Mouse (Mus musculus) skeletal muscle tissue, adult 2 months (tissue): ENCODE results near the gene Xpo5.
A peak's percentile ranks its signal among the peaks of the same experiment; 100 is the strongest.

Experiments used
- DNase-seq: peaks from one replicate; pipeline ENCODE4 v3.0.0-alpha.2; 2012; ENCODE audit warnings: low read depth, low spot score

Gene Xpo5

GRCm38 (mm10) chr17:46201151-46201550 is 1.4 kb upstream of the Xpo5 start:
- DNase-seq: no peak

- no peak for DNase-seq
These were observed 496 bp downstream of the Xpo5 start for GRCm38 (mm10) chr17:46203078-46203477.

- no peak for DNase-seq
These were observed 4.1 kb downstream of the Xpo5 start for GRCm38 (mm10) chr17:46206676-46207075.

- no peak for DNase-seq
These were observed 8.0 kb downstream of the Xpo5 start for GRCm38 (mm10) chr17:46210550-46210949.

- DNase-seq: no peak
These were observed 19.0 kb downstream of the Xpo5 start for GRCm38 (mm10) chr17:46221601-46222000.

GRCm38 (mm10) chr17:46227576-46227975 is 25.0 kb downstream of the Xpo5 start:
- no peak for DNase-seq

- DNase-seq: no peak
These were observed 33.5 kb downstream of the Xpo5 start for GRCm38 (mm10) chr17:46236067-46236466.

GRCm38 (mm10) chr17:46237079-46237478 is 34.5 kb downstream of the Xpo5 start:
- DNase-seq: no peak

GRCm38 (mm10) chr17:46237480-46237879 is 34.9 kb downstream of the Xpo5 start:
- DNase-seq: no peak

- DNase-seq: no peak
These were observed 37.0 kb downstream of the Xpo5 start for GRCm38 (mm10) chr17:46239516-46240114.

- DNase-seq: no peak
These were observed 38.9 kb downstream of the Xpo5 start for GRCm38 (mm10) chr17:46241471-46241870.

- DNase-seq: no peak
These were observed 39.7 kb downstream of the Xpo5 start for GRCm38 (mm10) chr17:46242274-46242673.

- no peak for DNase-seq
These were observed 40.4 kb downstream of the Xpo5 start for GRCm38 (mm10) chr17:46242993-46243392.

GRCm38 (mm10) chr17:46243624-46244023 is 41.0 kb downstream of the Xpo5 start:
- DNase-seq: no peak

- DNase-seq: no peak
These were observed 42.0 kb downstream of the Xpo5 start for GRCm38 (mm10) chr17:46244579-46244978.

GRCm38 (mm10) chr17:46247512-46248188 is 45.1 kb downstream of the Xpo5 start, which contains the start of the genes Polr1c and Yipf3:
Gene Polr1c (minus strand): TSS chr17:46248054.
Gene Yipf3 (plus strand): TSS chr17:46248080.
- peak; percentile 93 for DNase-seq

GRCm38 (mm10) chr17:46248189-46248522 is 45.6 kb downstream of the Xpo5 start:
- no peak for DNase-seq

GRCm38 (mm10) chr17:46251174-46251573 is 48.6 kb downstream of the Xpo5 start:
- no peak for DNase-seq

GRCm38 (mm10) chr17:46252571-46253451 is 50.2 kb downstream of the Xpo5 start:
- DNase-seq: no peak

- peak; percentile 71 for DNase-seq
These were observed 51.0 kb downstream of the Xpo5 start, which contains the start of gene Lrrc73 for GRCm38 (mm10) chr17:46253452-46254084. Gene Lrrc73 (plus strand): TSS chr17:46253531.

GRCm38 (mm10) chr17:46254106-46254505 is 51.5 kb downstream of the Xpo5 start:
- DNase-seq: no peak

GRCm38 (mm10) chr17:46255147-46255546 is 52.6 kb downstream of the Xpo5 start:
- no peak for DNase-seq
